Mouse (Mus musculus) liver, embryonic 14.5 days (tissue): Measurements from ENCODE around the gene Fgfr2. TPM values are rescaled to one million over a fixed set of nuclear protein-coding genes. Genes with fewer than 3 reads are reported as not detected.

Experiments
- ATAC-seq: fragments of 200-750 bp; cut with Nextera tagmentation; 2 replicates; pipeline ENCODE4 v1.8.0; 2017; ENCODE audit warnings: moderate number of reproducible peaks, mild to moderate bottlenecking, moderate library complexity; ENCODE audit not compliant: insufficient read depth
- DNase-seq, 3 experiments: peaks; one replicate each; pipeline ENCODE4 v3.0.0-alpha.2; 2012 to 2013; ENCODE audit warnings: low read depth in 3 of 3, low spot score in 3 of 3
- H3K27ac ChIP-seq: fragments of 300-500 bp; sonication (generic); 2 replicates; pipeline ENCODE4 v1.5.1; 2014; ENCODE audit warnings: moderate library complexity, mild to moderate bottlenecking, control low read depth, inconsistent platforms
- H3K27me3 ChIP-seq: fragments of 300-500 bp; sonication (generic); 2 replicates; pipeline ENCODE4 v1.6.1; 2014; ENCODE audit warnings: mild to moderate bottlenecking, low read length, moderate library complexity; ENCODE audit not compliant: control insufficient read depth, insufficient read depth
- H3K36me3 ChIP-seq: fragments of 300-500 bp; sonication (generic); replicated peaks from 2 replicates; pipeline ENCODE4 v1.6.1; 2014; ENCODE audit warnings: low read depth; ENCODE audit not compliant: control insufficient read depth, insufficient read depth
- H3K4me1 ChIP-seq, 2 experiments: fragments of 200-500 bp in 1 of 2; fragments of 300-500 bp in 1 of 2; sonication (generic) in 1 of 2; replicated peaks; 2 replicates each; pipeline ENCODE4 v1.6.1; 2012 to 2014; ENCODE audit warnings: antibody characterized with exemption in 1 of 2, inconsistent platforms in 1 of 2, low read length in 1 of 2; ENCODE audit not compliant: control insufficient read depth in 2 of 2, insufficient read depth in 2 of 2
- H3K4me2 ChIP-seq: fragments of 300-500 bp; sonication (generic); 2 replicates; pipeline ENCODE4 v1.6.1; 2014; ENCODE audit warnings: low read depth, mild to moderate bottlenecking, control low read depth, moderate library complexity
- H3K4me3 ChIP-seq, 2 experiments: fragments of 200-500 bp in 1 of 2; fragments of 300-500 bp in 1 of 2; sonication (generic) in 1 of 2; 2 replicates each; pipeline ENCODE4 v1.5.1; 2012 to 2014; ENCODE audit warnings: low read depth in 2 of 2, low read length in 2 of 2, mild to moderate bottlenecking in 2 of 2, control low read depth in 1 of 2, inconsistent platforms in 1 of 2, moderate library complexity in 1 of 2; ENCODE audit not compliant: insufficient read depth in 1 of 2
- H3K9ac ChIP-seq: fragments of 300-500 bp; sonication (generic); replicated peaks from 2 replicates; pipeline ENCODE4 v1.6.1; 2014; ENCODE audit warnings: mild to moderate bottlenecking, control low read depth, moderate library complexity
- H3K9me3 ChIP-seq: fragments of 300-500 bp; sonication (generic); 2 replicates; pipeline ENCODE4 v1.6.1; 2016; ENCODE audit warnings: low read length, mixed read lengths; ENCODE audit not compliant: control insufficient read depth
- CTCF ChIP-seq: IDR thresholded peaks from 2 replicates; pipeline ENCODE4 v1.5.1; 2016; ENCODE audit warnings: antibody characterized with exemption, low read depth, control low read depth
- EP300 ChIP-seq: IDR thresholded peaks from 2 replicates; pipeline ENCODE4 v1.6.1; 2016; ENCODE audit warnings: antibody characterized with exemption, low read depth
- WGBS: fragments of 180-500 bp; shearing (Covaris S2); extraction: QIAGEN DNeasy Blood & Tissue Kit; methylation state at CpG from one replicate; pipeline ENCODE4 v1.1.7; 2014; ENCODE audit not compliant: insufficient replicate concordance; 5-methylcytosine and 5-hydroxymethylcytosine counted together
- polyA plus RNA-seq, 2 experiments: library from polyadenylated mRNA; depleted of rRNA in 1 of 2; stranded (reverse) in 1 of 2; unstranded in 1 of 2; fragments of >200 nt; fragmentation: Nextera tagmentation in 1 of 2; extraction: Ambion mirVana in 1 of 2; gene quantifications; 2 replicates each; pipeline versions ENCODE4 v1.2.1 to v1.2.3; 2012 to 2014

Fgfr2 gene
- polyA plus RNA-seq, 2 experiments: 7.9 to 8.8 TPM

DNA sequence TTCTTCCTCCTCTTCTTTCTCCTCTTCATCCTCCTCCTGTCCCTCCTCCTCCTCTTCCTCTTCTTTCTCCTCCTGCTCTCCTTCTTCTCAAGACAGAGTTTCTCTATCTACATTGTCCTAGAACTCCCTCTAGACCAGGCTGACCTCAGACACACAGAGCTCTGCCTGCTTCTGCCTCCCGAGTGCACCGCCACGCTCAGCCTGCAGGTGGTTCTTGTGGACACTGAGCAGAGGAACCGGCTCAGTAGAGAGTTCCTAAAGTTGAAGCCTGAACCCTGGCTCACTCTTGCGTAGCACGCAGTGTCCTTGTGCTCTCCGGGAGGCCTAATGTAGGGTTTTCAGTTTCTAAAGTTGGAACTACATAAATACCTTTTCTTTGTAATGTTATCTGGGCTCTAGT is 418.0 kb downstream of the Fgfr2 start:
- no peaks in the 10 kb centered on the region for H3K4me1 ChIP-seq
- H3K27ac ChIP-seq: no peak overlapping the region
- H3K9me3 ChIP-seq: no peaks in the 10 kb centered on the region
- ATAC-seq: no peak
- H3K27me3 ChIP-seq: no peaks in the 10 kb centered on the region
- TF ChIP-seq CTCF: peak; percentile 82
- TF ChIP-seq EP300: no peak
- H3K36me3 ChIP-seq: no peaks in the 10 kb centered on the region
- no peak overlapping the region for H3K9ac ChIP-seq
- no peak overlapping the region for H3K4me2 ChIP-seq
- 73% methylated on average over 7 of the region's 7 CpGs for WGBS
- H3K4me3 ChIP-seq: no peak overlapping the region
- no peak for DNase-seq

DNA sequence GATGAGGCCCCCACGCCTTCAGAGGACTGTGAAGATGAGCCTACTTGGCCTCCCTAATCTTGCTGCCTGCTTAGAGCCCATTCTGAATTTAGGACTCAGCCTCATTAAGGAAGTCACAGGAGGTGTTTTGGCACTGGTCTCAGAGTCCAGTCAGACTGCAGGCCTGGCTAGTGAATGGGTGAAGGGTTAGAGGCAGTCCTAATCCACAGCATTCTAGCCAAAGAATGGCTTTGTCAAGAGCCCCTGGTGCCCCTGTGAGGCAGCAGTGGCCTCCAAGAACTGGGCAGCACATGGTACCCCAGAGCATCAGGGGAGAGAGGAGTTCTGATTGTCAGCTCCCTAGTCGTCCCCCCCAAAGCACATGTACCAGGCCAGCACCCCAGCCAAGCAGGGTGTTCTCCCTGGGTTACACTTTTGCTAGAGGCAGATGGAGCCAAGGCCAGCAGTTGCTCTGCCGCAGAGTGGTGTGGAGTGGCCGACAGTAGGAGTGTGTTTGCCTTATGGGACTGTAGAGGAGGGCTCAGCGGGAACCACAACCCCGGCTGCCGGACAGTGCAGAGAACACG is 418.8 kb downstream of the Fgfr2 start:
- H3K27ac ChIP-seq: no peak overlapping the region
- H3K4me3 ChIP-seq: no peak overlapping the region
- ATAC-seq: no peak
- 80% methylated on average over 8 of the region's 8 CpGs for WGBS
- DNase-seq: no peak
- no peaks in the 10 kb centered on the region for H3K36me3 ChIP-seq
- H3K27me3 ChIP-seq: no peaks in the 10 kb centered on the region
- no peak overlapping the region for H3K9ac ChIP-seq
- no peaks in the 10 kb centered on the region for H3K9me3 ChIP-seq
- no peaks in the 10 kb centered on the region for H3K4me1 ChIP-seq
- TF ChIP-seq CTCF: no peak
- TF ChIP-seq EP300: no peak
- no peak overlapping the region for H3K4me2 ChIP-seq

- H3K4me2 ChIP-seq: no peak overlapping the region
- no peak overlapping the region for H3K27ac ChIP-seq
- H3K36me3 ChIP-seq: no peaks in the 10 kb centered on the region
- H3K4me1 ChIP-seq: no peaks in the 10 kb centered on the region
- 76% methylated on average over 9 of the region's 9 CpGs for WGBS
- H3K4me3 ChIP-seq: no peak overlapping the region
- ATAC-seq (no peak), DNase-seq (no peak)
- TF ChIP-seq CTCF (no peak), EP300 (no peak)
- H3K9me3 ChIP-seq: no peaks in the 10 kb centered on the region
- no peaks in the 10 kb centered on the region for H3K27me3 ChIP-seq
- no peak overlapping the region for H3K9ac ChIP-seq
Observed at GRCm38 (mm10) chr7:132703515-132704309, 419.4 kb downstream of the Fgfr2 start.

DNA sequence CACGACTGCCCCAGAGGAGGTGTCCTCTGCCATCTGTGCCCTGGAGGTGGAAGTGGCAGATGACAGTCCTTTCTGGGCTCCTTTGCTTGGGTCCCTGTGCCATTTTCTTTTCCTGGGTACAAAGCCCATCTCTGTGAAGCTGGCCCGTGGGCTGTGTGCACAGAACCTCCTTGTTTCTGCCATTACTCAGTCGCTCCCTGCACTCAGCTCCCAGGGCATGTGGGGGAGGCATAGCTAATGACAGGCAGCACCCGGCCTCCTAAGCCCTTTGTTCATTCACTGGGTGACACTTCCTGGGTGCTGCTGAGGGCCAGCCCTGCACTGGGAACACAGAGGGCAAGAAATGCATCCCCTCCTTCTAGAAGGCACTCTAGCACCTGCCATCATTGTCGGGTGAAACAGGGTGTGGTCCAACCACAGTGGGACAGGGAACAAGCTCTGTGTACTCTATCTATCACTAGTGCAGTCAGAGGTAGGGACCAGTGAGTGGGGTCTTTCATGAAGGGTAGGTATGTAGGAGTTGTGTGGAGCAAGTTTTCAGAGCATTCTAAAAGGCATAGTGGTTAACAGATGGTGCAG is 420.6 kb downstream of the Fgfr2 start:
- no peak overlapping the region for H3K9ac ChIP-seq
- H3K9me3 ChIP-seq: no peaks in the 10 kb centered on the region
- TF ChIP-seq EP300: no peak
- TF ChIP-seq CTCF: no peak
- 56% methylated on average over 5 of the region's 5 CpGs for WGBS
- H3K4me1 ChIP-seq: no peaks in the 10 kb centered on the region
- no peak overlapping the region for H3K4me2 ChIP-seq
- DNase-seq: no peak
- H3K27ac ChIP-seq: no peak overlapping the region
- no peak overlapping the region for H3K4me3 ChIP-seq
- ATAC-seq: no peak
- no peaks in the 10 kb centered on the region for H3K27me3 ChIP-seq
- no peaks in the 10 kb centered on the region for H3K36me3 ChIP-seq

DNA sequence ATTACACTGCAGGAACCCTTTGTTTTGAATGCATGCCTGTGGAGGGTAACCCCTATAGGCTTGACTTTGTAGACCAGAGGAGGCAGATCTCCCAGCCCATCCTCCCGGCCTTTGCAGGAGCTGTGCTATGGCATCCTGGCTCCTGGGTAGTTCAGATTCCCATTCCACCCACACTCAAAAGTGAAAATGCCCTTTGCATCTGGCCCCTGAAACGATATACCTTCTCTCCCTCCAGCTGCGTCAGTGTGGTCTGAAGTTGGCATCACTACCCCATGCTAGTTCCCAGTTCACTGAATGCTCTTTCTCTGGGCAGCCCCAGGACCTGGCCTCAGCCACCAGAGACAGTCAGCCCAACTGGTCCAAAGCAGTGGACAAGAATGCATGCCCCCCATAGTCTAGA is 421.1 kb downstream of the Fgfr2 start:
- Histone ChIP-seq H3K9me3 (no peaks in the 10 kb centered on the region), H3K4me2 (no peak overlapping the region), H3K4me1 (no peaks in the 10 kb centered on the region), H3K27ac (no peak overlapping the region), H3K27me3 (no peaks in the 10 kb centered on the region), H3K36me3 (no peaks in the 10 kb centered on the region), H3K9ac (no peak overlapping the region), H3K4me3 (no peak overlapping the region)
- TF ChIP-seq CTCF (no peak), EP300 (no peak)
- no peak for ATAC-seq
- DNase-seq: no peak
- 71% methylated on average over 3 of the region's 3 CpGs for WGBS
